Mouse (Mus musculus) intestine, embryonic 14.5 days (tissue): Measurements from ENCODE around the gene Otud7b. TPM values are rescaled to one million over a fixed set of nuclear protein-coding genes. Genes with fewer than 3 reads are reported as not detected.

ENCODE experiments used
- ATAC-seq: fragments of 200-750 bp; cut with Nextera tagmentation; replicated peaks from 2 replicates; pipeline ENCODE4 v1.8.0; 2017; ENCODE audit warnings: low read depth, moderate number of reproducible peaks, moderate TSS enrichment, moderate library complexity; ENCODE audit not compliant: low FRiP score, low TSS enrichment
- DNase-seq: peaks from one replicate; pipeline ENCODE4 v3.0.0-alpha.2; 2018; ENCODE audit warnings: low spot score
- H3K27ac ChIP-seq: fragments of 300-500 bp; sonication (generic); 2 replicates; pipeline ENCODE4 v1.5.1; 2014; ENCODE audit warnings: low read depth, mild to moderate bottlenecking, control low read depth
- H3K27me3 ChIP-seq: fragments of 300-500 bp; sonication (generic); replicated peaks from 2 replicates; pipeline ENCODE4 v1.6.1; 2014; ENCODE audit warnings: low read length, control low read depth; ENCODE audit not compliant: control insufficient read depth, insufficient read depth
- H3K36me3 ChIP-seq: fragments of 300-500 bp; sonication (generic); 2 replicates; pipeline ENCODE4 v1.6.1; 2014; ENCODE audit warnings: low read length, control low read depth; ENCODE audit not compliant: control insufficient read depth, insufficient read depth
- H3K4me1 ChIP-seq: fragments of 300-500 bp; sonication (generic); replicated peaks from 2 replicates; pipeline ENCODE4 v1.6.1; 2014; ENCODE audit warnings: low read length, control low read depth, mixed read lengths; ENCODE audit not compliant: control insufficient read depth, insufficient read depth
- H3K4me2 ChIP-seq: fragments of 300-500 bp; sonication (generic); 2 replicates; pipeline ENCODE4 v1.6.1; 2014; ENCODE audit warnings: low read length
- H3K4me3 ChIP-seq: fragments of 300-500 bp; sonication (generic); 2 replicates; pipeline ENCODE4 v1.5.1; 2014; ENCODE audit warnings: low read depth, low read length, control low read depth, mixed read lengths
- H3K9ac ChIP-seq: fragments of 300-500 bp; sonication (generic); 2 replicates; pipeline ENCODE4 v1.6.1; 2014; ENCODE audit warnings: mild to moderate bottlenecking, low read length
- H3K9me3 ChIP-seq: fragments of 300-500 bp; sonication (generic); 2 replicates; pipeline ENCODE4 v1.6.1; 2016; ENCODE audit warnings: low read length, control low read depth; ENCODE audit not compliant: control insufficient read depth
- WGBS: fragments of 180-500 bp; shearing (Covaris S2); extraction: QIAGEN DNeasy Blood & Tissue Kit; methylation state at CpG from one replicate; pipeline ENCODE4 v1.1.7; 2014; 5-methylcytosine and 5-hydroxymethylcytosine counted together
- polyA plus RNA-seq: library from polyadenylated mRNA; unstranded; fragments of >200 nt; fragmentation: Nextera tagmentation; extraction: Ambion mirVana; gene quantifications from 2 replicates; pipeline ENCODE4 v1.2.1, GENCODE M21; 2014

Gene Otud7b
- polyA plus RNA-seq, 1 experiment from 2014 or later: 14.8 TPM

DNA sequence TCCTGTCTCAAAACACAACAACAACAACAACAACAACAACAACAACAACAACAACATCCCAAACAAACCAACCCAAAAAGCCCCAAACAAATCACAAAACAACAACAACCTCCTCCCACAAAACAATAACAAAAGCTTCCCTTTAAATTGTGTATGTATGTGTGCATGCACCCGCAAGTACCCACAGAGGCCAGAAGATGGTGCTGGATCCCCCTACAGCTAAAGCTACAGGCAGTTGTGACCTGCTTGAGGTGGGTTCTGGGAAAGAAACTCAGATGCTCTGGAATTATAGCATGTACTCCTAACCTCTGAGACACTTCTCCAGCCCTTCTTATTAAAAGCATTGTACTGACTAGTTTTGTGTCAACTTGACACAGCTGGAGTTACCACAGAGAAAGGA is 23.3 kb upstream of the Otud7b start:
- Histone ChIP-seq H3K4me2 (no peak overlapping the region), H3K4me1 (no peaks in the 10 kb centered on the region), H3K27ac (no peak overlapping the region), H3K9me3 (no peaks in the 10 kb centered on the region), H3K36me3 (no peaks in the 10 kb centered on the region), H3K4me3 (no peak overlapping the region), H3K9ac (no peak overlapping the region), H3K27me3 (no peaks in the 10 kb centered on the region)
- DNase-seq (no peak), ATAC-seq (no peak)
- WGBS: 70% methylated on average over 1 of the region's 1 CpGs

DNA sequence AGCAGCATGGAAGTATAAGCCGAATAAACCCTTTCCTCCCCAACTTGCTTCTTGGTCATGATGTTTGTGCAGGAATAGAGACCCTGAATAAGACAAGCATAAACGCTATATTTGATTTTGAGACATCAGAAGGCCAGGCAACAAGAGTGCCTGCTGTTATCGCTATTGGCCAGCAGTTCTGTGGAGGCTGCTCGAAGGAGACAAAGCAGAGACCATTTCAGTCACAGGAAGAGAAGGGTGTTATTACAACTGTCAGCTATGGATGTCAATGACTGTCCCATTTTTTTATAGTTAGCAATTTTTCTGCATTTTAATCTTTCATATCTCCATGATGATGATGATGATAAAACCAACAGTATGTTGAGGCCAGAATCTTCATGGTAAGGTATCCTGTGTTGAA is 22.7 kb upstream of the Otud7b start:
- no peaks in the 10 kb centered on the region for H3K9me3 ChIP-seq
- no peak overlapping the region for H3K27ac ChIP-seq
- no peak overlapping the region for H3K9ac ChIP-seq
- no peak overlapping the region for H3K4me2 ChIP-seq
- no peaks in the 10 kb centered on the region for H3K27me3 ChIP-seq
- no peaks in the 10 kb centered on the region for H3K4me1 ChIP-seq
- DNase-seq: no peak
- H3K36me3 ChIP-seq: no peaks in the 10 kb centered on the region
- WGBS: 84% methylated on average over 4 of the region's 4 CpGs
- no peak overlapping the region for H3K4me3 ChIP-seq
- ATAC-seq: no peak

DNA sequence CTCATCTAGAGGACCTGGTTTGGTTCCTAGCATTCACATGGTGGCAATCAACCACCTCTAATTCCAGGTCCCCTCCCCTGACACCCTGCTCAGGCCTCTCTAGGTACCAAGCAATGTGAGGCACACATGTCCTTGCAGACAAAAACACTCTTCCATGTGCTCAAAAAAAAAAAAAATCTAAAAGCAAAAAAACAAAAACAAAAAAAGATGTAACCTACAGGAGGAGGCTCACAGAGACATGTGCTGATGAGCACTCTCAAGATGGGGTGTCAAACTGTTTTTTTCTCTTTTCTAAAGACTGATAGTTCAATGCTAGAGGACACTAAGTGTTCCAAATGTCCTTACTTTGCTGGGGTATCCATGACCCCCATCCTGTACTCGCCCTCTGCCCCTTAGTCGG is 22.2 kb upstream of the Otud7b start:
- ATAC-seq (no peak), DNase-seq (no peak)
- Histone ChIP-seq H3K4me2 (no peak overlapping the region), H3K4me1 (no peaks in the 10 kb centered on the region), H3K36me3 (no peaks in the 10 kb centered on the region), H3K9ac (no peak overlapping the region), H3K4me3 (no peak overlapping the region), H3K9me3 (no peaks in the 10 kb centered on the region), H3K27me3 (no peaks in the 10 kb centered on the region), H3K27ac (no peak overlapping the region)
- 73% methylated on average over 2 of the region's 2 CpGs for WGBS

DNA sequence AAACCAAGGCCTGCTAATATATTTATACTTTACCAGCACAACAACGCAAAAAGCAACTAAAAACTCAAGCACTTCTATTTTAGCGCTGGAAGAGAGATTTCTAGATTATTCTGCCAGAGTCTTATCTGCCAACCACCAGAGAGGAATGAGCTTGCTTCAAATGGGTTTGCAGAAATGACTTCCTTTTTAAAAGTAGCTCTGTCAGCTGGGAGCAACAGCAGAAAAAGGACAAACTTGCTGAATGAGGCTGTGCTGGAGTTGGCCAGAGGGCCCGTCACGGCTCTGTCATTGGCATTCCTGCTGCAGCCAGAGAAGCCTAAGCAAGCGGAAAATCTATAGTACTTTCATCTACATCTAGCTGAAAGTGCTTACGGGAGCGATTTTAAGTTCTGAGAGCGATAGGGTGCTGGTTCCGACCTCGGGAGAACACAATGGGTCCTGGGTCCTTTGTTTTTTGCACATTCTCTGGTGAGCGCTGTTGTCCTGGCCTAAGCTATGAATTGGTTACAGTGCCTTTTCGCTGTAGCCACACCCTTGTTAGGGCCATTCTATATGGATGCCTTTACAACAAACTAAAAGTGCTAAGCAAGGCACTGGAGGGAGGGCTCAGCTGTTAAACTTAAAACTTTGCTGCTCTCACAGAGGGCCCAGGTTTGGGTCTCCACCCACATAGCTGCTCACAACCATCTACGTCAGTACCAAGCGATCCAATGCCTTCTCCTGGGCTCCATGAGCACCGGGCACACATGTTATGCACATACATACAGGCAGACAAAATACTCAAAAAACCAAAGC is 21.4 kb upstream of the Otud7b start:
- no peak for ATAC-seq

DNA sequence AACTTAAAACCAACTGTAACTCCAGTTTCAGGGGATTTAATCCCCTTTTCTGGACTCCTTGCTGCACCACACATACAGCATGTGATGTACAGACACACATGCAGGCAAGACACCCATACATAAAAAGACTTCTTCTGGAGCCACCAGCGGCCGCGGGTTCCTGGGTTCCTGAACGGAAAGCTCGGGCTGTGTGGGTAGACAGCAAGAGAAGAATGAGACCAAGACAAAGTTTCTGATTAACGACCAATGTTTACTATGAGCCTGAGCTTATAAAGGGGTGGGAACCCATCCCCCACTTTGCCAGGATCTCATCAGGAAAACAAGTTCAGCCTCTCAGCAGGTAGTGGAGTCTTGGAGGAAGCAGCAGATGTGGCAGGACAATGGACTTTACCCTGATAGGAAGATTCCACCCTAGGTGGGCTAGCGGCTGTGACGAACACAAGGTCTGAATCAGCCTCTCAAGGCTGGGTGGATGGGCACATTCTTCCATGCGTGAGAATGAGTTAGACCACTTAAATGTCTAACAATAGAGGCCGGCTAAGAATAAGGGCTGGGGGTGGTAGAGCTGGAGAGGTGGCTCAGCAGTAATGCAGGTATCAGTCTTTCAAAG is 20.1 kb upstream of the Otud7b start:
- H3K27me3 ChIP-seq: no peaks in the 10 kb centered on the region
- no peaks in the 10 kb centered on the region for H3K9me3 ChIP-seq
- DNase-seq (no peak), ATAC-seq (no peak)
- no peaks in the 10 kb centered on the region for H3K4me1 ChIP-seq
- 80% methylated on average over 10 of the region's 10 CpGs for WGBS
- no peak overlapping the region for H3K27ac ChIP-seq
- no peak overlapping the region for H3K4me2 ChIP-seq
- no peaks in the 10 kb centered on the region for H3K36me3 ChIP-seq
- H3K9ac ChIP-seq: no peak overlapping the region
- H3K4me3 ChIP-seq: no peak overlapping the region

More for the DNA sequence above, 21.4 kb upstream of the Otud7b start:
- Histone ChIP-seq H3K9me3 (no peaks in the 10 kb centered on the region), H3K36me3 (no peaks in the 10 kb centered on the region), H3K4me1 (no peaks in the 10 kb centered on the region), H3K4me3 (no peak overlapping the region), H3K4me2 (no peak overlapping the region), H3K27ac (no peak overlapping the region), H3K9ac (no peak overlapping the region), H3K27me3 (no peaks in the 10 kb centered on the region)
- DNase-seq: no peak
- 78% methylated on average over 15 of the region's 15 CpGs for WGBS

DNA sequence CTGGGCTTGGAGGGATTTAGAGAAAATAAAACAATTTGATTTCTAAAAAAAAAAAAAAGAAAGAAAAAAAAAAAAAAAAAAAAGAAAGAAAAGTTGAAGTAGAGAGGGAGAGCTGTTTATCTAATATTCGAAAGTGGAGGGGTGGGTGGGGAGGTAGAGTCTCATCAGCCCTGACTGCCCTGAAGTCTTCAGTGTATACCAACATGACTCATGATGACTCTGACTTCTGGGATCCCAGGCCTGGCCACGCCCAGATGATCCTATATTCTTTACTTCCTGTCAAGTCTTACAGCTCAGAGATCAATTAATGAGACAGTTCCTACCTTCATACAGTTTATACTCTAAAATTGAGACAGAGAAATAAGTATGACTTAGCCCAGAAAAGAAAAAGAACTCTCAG is 17.1 kb upstream of the Otud7b start:
- ATAC-seq: no peak

DNA sequence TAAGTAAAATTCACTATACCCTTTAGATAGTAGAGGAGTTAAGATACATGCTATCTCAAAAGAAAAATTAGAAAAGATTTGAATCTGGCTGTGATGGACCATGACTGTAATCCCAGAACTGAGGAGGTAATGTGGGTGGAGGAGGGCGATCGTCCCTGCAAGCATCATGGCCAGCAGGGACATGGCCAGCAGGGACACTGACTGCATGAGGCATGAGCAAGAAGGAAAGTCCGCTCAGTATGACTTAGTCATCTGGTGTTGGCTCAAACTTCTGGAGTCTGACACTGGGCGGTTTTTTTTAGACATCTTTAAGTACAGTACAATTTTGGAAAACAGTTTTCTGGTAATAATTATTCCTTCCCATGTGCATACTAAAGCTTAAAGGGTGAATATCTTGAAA is 16.5 kb upstream of the Otud7b start:
- DNase-seq (no peak), ATAC-seq (no peak)
- Histone ChIP-seq H3K4me3 (no peak overlapping the region), H3K27me3 (no peaks in the 10 kb centered on the region), H3K36me3 (no peaks in the 10 kb centered on the region), H3K9me3 (no peaks in the 10 kb centered on the region), H3K9ac (no peak overlapping the region), H3K4me2 (no peak overlapping the region), H3K4me1 (no peaks in the 10 kb centered on the region), H3K27ac (no peak overlapping the region)
- 81% methylated on average over 4 of the region's 4 CpGs for WGBS

More for the DNA sequence above, 17.1 kb upstream of the Otud7b start:
- WGBS: 62% methylated on average over 2 of the region's 2 CpGs
- Histone ChIP-seq H3K4me1 (no peaks in the 10 kb centered on the region), H3K27me3 (no peaks in the 10 kb centered on the region), H3K4me3 (no peak overlapping the region), H3K9me3 (no peaks in the 10 kb centered on the region), H3K36me3 (no peaks in the 10 kb centered on the region), H3K27ac (no peak overlapping the region), H3K9ac (no peak overlapping the region), H3K4me2 (no peak overlapping the region)
- DNase-seq: no peak

DNA sequence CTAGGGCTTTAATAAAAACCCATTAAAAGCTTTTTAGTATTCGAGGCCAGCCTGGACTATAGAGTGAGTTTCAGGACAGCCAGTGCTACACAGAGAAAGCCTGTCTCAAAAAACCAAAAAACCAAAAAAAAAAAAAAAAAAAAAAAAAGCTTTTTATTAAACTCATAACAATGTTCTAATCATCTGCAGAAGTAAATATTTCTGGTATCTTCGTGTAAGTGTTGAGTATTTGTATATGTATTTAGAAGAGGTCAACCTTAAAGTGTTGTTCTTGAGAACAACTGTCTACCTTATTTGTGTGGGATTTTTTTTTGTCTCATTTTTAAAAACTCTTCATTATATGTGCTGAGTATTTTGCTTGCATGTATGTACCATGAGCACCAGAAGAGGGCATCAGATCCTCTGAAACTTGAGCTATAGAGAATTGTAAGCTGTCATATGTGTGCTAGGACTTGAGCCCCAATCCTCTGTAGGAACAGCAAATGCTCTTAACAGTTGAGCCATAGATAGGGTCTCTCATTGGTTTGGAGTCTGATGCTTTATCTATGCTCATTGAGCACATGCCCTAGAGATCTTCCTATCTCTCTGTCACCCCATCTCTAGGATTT is 14.3 kb upstream of the Otud7b start:
- Histone ChIP-seq H3K9ac (no peak overlapping the region), H3K27ac (no peak overlapping the region), H3K9me3 (no peaks in the 10 kb centered on the region), H3K27me3 (no peaks in the 10 kb centered on the region), H3K4me3 (no peak overlapping the region), H3K36me3 (no peaks in the 10 kb centered on the region), H3K4me1 (no peaks in the 10 kb centered on the region), H3K4me2 (no peak overlapping the region)
- ATAC-seq (no peak), DNase-seq (no peak)
- WGBS: 61% methylated on average over 2 of the region's 2 CpGs
